Mouse (Mus musculus) CH12F3 (cell line): ENCODE data around the gene Eps8.

Source experiments
- in situ Hi-C: fragments of 300-500 bp; cut with MboI; formaldehyde crosslinking; loops from 2 replicates; pipeline ENCODE4 v1.14.3; 2020; ENCODE audit warnings: low sequenced_read_pairs

Gene Eps8

DNA sequence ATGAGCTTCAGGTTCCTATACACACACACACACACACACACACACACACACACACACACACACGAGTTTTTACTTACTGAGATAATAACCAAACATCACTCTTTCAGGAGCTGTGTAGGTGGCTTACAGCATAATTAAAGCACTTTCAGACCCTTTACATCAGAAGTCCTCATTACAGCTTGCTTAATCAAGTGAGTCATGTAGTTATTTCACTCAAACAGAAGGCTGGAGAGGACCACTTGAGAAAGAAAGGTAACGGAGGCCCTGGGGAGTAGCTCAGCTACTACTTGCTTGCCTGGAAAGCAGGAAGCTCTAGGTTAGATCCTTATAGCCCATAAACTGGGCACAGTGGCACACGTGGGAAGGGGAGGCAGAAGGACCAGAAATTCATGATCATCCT, 13.0 kb upstream of the Eps8 start:
- in situ Hi-C loops = no loop called here

- in situ Hi-C loops = no loop called here
Measured at GRCm38 (mm10) chr6:137664936-137665335, 10.3 kb upstream of the Eps8 start.

GRCm38 (mm10) chr6:137661583-137662365, 7.1 kb upstream of the Eps8 start:
- in situ Hi-C loops = no loop called here

DNA sequence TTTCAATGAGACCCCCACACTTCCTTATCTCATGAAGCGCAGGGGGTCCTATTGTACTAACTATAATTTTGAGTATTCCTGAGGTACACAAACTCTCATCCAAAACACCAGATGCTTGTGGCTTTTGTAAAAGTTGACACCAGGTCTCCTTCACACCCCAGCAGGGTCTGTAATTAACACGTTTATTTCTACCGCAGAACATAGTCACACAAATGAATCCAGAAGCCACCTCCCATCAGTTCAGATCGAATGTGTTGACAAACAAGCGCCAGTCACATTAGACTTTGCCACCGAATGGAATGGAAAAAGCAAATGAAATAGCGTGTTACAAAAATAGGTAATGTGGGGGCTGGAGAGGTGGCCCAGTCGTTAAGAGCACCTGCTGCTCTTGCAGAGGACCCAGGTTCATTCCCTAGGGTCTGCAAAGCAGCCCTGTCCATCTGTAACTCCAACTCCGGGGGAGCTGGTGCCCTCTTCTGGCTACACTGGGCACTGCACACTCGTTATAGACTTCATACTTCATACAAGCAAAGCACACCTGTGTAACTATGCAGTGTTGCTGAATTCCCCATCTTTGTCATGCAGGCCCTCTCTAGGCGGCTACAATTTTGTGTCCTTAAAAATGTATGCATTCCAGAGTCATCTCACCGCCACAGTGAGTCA, 3.9 kb upstream of the Eps8 start:
- in situ Hi-C loops = no loop called here

DNA sequence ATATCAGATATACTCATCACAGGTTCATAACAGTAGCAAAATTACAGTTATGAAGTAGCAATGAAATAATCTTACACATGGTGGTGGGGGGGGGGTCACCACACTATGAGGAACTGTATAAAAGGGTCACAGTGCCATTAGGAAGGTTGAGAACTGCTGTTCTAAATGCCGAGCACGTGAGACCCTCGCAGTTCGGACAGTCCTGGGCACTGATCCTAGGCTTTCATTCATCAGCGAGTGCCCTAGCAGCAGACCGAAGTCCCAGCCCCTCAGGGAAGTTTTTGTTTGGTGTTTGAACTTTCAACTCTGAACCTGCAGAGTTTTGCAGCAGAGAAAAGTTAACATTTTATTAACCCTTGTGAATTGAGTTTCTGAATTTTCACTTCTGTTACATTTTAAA, 2.5 kb upstream of the Eps8 start:
- in situ Hi-C loops = no loop called here

GRCm38 (mm10) chr6:137649528-137649927, 5.1 kb downstream of the Eps8 start:
- in situ Hi-C loops = no loop called here

DNA sequence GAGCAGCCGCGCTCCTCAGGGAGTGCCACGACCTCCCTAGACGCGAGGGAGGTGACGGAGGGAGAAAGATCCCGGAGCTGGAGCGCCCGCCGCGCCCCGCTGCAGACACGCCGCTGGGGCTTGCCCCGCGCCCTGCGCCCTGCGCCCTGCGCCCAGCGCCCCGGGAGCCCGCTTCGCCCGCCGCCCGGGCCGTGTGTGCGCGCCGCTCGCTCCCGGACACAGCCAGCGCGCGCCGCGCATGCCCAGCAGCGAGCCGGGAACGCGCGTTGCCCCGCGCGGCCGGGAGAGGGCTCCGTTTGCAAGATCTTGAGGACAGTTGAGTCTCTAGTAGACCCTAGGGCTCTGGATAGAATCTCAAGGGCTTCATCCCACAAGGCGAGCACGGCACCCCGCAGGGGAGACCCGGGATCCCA, 5.6 kb downstream of the Eps8 start:
- in situ Hi-C loops = no loop called here

- in situ Hi-C loops = no loop called here
Measured at GRCm38 (mm10) chr6:137648110-137649067, 6.3 kb downstream of the Eps8 start.

- in situ Hi-C loops = no loop called here
Measured at GRCm38 (mm10) chr6:137647646-137648045, 7.0 kb downstream of the Eps8 start.

GRCm38 (mm10) chr6:137646726-137647125, 8.0 kb downstream of the Eps8 start:
- in situ Hi-C loops = no loop called here

DNA sequence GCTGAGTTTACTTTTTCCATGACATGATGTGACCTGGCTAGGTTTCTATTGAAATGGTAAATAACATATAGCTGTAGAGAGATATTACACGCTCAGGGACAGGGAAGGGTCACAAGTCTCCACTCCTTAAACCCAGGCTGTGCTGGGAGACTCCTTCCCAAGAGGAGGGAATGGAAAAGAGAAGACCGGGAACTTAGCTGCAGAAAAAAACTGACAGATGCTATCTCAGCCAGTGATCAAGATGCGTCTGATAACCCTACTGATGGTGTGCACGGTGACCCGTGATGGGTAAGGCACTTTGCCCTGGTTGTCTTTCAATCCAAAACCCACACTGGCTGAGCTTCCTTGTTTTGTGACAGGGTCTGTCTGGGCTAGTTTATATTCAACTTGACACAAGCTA, 9.8 kb downstream of the Eps8 start:
- in situ Hi-C loops = no loop called here

GRCm38 (mm10) chr6:137643814-137644213, 10.9 kb downstream of the Eps8 start:
- in situ Hi-C loops = no loop called here

- in situ Hi-C loops = no loop called here
Measured at GRCm38 (mm10) chr6:137641642-137642041, 13.0 kb downstream of the Eps8 start.

DNA sequence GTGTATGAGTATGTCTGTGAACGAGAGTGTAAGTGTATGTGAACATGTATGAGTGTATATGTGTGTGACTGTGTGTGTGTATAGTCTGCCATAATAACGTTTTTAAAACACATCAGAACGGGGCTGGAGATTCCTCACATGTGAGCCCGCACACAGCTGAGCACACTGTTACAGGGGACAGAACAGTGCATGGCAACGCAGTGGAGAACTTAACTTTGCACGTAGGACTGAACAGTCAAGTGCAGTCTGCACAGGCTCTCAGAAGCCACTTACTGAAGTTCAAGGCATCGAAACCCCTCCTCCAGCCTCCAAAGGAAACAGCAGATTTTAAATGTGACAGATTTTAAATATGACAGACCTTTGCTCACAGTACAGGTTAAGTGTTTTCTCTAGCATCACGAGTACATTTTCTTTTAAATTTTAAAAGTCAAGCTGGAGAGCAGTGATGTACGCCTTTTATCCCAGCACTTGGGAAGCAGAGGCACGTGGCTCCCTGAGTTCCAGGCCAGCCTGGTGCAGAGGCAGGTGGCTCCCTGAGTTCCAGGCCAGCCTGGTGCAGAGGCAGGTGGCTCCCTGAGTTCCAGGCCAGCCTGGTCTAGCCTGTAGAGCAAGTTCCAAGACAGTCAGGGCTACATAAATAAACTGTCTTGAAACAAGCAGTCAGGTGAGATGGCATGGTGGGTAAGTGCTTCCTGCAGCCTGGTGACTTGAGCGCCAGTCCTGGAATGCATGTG, 15.7 kb downstream of the Eps8 start:
- in situ Hi-C loops = no loop called here

GRCm38 (mm10) chr6:137637443-137637842, 17.2 kb downstream of the Eps8 start:
- in situ Hi-C loops = no loop called here

DNA sequence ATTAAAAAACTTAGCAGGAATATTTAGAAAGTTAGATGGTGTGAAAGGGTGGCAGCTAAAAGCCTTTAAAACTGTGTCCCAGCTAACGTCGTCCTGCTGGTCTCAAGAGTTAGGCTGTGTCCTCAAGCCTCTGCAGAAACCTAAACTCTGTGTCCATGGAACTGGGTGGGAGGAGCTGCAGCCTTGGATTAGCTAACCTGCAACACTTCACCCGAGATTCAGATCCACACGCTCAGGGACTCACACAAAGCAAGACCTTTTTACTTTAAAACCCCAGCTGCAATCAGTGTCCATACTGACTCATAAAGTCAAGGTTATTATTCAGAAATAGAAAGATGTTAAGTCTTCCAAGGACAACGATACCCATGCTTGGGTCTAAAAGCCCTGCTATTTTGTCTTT, 18.5 kb downstream of the Eps8 start:
- in situ Hi-C loops = no loop called here

GRCm38 (mm10) chr6:137633626-137634025, 21.1 kb downstream of the Eps8 start:
- in situ Hi-C loops = no loop called here

DNA sequence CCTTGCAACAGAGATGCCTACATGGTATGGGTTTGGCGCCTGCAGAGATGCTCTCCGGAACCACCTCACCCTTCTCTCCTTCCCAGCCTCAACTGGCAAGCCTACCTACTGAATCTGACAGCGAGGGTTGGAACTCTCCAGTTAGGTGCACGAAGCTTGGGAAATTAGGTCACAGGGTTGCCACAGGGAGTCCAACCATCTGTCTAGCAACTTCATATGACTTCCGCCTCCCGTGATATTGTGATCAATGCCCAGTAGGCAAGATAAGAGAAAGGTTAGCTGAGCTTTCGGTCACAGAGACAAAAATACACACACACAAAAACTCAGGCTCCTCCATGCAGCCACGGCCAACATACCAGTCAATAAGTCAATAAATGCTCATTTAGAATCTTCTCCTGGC, 21.6 kb downstream of the Eps8 start:
- in situ Hi-C loops = no loop called here

- in situ Hi-C loops = no loop called here
Measured at GRCm38 (mm10) chr6:137630387-137630786, 24.3 kb downstream of the Eps8 start.

DNA sequence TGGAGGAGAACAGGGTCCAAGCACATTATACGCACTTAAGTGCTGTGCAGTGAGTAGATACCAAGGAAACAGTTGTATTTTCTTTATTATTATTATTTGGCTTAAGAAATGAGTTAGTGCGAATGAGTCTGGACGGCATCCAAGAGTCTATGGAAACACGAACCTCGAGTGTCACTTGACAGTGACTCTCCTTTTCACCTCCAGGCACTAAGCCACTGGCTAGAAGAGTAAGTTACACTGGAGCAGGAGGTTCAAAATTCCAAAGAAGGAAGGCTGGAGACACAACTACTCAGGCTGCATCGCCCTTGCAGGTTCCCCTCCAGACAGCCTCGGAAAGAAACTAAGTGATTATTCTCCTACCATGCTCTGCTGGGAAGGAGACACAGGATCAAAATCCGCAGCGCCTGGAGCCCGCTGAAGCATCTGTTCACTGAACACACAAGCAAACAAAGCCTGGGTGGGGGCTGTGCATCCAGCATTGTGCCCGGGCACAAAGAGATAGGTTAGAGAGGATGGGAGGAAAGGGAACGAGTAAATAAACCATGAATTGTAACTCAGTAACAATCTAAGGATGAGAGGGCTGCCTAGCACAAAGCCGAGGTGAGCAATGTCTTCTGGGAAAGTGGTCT, 25.0 kb downstream of the Eps8 start:
- in situ Hi-C loops = no loop called here
